Mouse (Mus musculus) ES-E14 (cell line): ENCODE measurements around the gene Vcp. TPM values are rescaled to one million over a fixed set of nuclear protein-coding genes. Genes with fewer than 3 reads are reported as not detected.

Experiments used
- DNase-seq: peaks from one replicate; pipeline ENCODE4 v3.0.0-alpha.2; 2013; ENCODE audit warnings: low read depth, low spot score
- H3K27ac ChIP-seq: 2 replicates; pipeline ENCODE4 v1.5.1; 2012; ENCODE audit warnings: low read depth, mild to moderate bottlenecking, low read length, moderate library complexity, mixed read lengths; ENCODE audit not compliant: poor library complexity, insufficient read depth, severe bottlenecking
- H3K36me3 ChIP-seq: 2 replicates; pipeline ENCODE4 v1.6.1; 2012; ENCODE audit warnings: mild to moderate bottlenecking, low read length, moderate library complexity, mixed read lengths; ENCODE audit not compliant: control insufficient read depth, poor library complexity, insufficient read depth, severe bottlenecking
- H3K4me1 ChIP-seq, 2 experiments: fragments of 150-350 bp in 1 of 2; sonication (generic) in 1 of 2; 2 replicates each; pipeline ENCODE4 v1.6.1; 2012; ENCODE audit warnings: low read length in 2 of 2, mild to moderate bottlenecking in 1 of 2, mixed read lengths in 1 of 2; ENCODE audit not compliant: control insufficient read depth in 2 of 2, insufficient read depth in 2 of 2, poor library complexity in 1 of 2
- H3K4me3 ChIP-seq, 2 experiments: fragments of 150-350 bp in 1 of 2; sonication (generic) in 1 of 2; 2 replicates each; pipeline ENCODE4 v1.5.1; 2012; ENCODE audit warnings: low read length in 2 of 2, low read depth in 1 of 2, mild to moderate bottlenecking in 1 of 2, mixed read lengths in 1 of 2; ENCODE audit not compliant: insufficient read depth in 1 of 2, poor library complexity in 1 of 2, severe bottlenecking in 1 of 2
- H3K9ac ChIP-seq: 2 replicates; pipeline ENCODE4 v1.6.1; 2012; ENCODE audit warnings: low read depth, mild to moderate bottlenecking, low read length, mixed read lengths; ENCODE audit not compliant: poor library complexity, insufficient read depth, severe bottlenecking
- H3K9me3 ChIP-seq: fragments of 150-350 bp; sonication (generic); 2 replicates; pipeline ENCODE4 v1.6.1; 2012; ENCODE audit warnings: low read depth, mild to moderate bottlenecking, low read length; ENCODE audit not compliant: control insufficient read depth, insufficient read depth
- CHD2 ChIP-seq: IDR thresholded peaks from 2 replicates; pipeline ENCODE4 v1.6.1; 2014; ENCODE audit warnings: mild to moderate bottlenecking, low read depth, low read length, inconsistent platforms
- HCFC1 ChIP-seq: IDR thresholded peaks from 2 replicates; pipeline ENCODE4 v1.6.1; 2012; ENCODE audit warnings: low read length, inconsistent platforms, borderline replicate concordance; ENCODE audit not compliant: insufficient read depth
- MAFK ChIP-seq: IDR thresholded peaks from 2 replicates; pipeline ENCODE4 v1.6.1; 2014; ENCODE audit warnings: mild to moderate bottlenecking, low read depth, low read length, inconsistent platforms; ENCODE audit not compliant: insufficient read depth
- ZC3H11A ChIP-seq: IDR thresholded peaks from 2 replicates; pipeline ENCODE4 v1.6.1; 2012; ENCODE audit warnings: low read depth, mild to moderate bottlenecking, inconsistent platforms, low read length, borderline replicate concordance
- ZNF384 ChIP-seq: IDR thresholded peaks from 2 replicates; pipeline ENCODE4 v1.6.1; 2012; ENCODE audit warnings: low read depth, low read length, inconsistent platforms
- in situ Hi-C, 2 experiments: fragments of 600-800 bp; cut with MboI; formaldehyde crosslinking; loops; one replicate each; pipeline ENCODE4 v1.15.1; 2025; ENCODE audit warnings: low sequenced_read_pairs in 2 of 2, inconsistent platforms in 1 of 2; ENCODE audit not compliant: unreplicated experiment in 2 of 2
- total RNA-seq: library from RNA; depleted of rRNA; stranded (reverse); fragments of 300-350 nt; gene quantifications from 2 replicates; pipeline ENCODE4 v1.2.3, GENCODE M21; 2012

The Vcp gene
- total RNA-seq, 1 experiment, result 267 TPM

DNA sequence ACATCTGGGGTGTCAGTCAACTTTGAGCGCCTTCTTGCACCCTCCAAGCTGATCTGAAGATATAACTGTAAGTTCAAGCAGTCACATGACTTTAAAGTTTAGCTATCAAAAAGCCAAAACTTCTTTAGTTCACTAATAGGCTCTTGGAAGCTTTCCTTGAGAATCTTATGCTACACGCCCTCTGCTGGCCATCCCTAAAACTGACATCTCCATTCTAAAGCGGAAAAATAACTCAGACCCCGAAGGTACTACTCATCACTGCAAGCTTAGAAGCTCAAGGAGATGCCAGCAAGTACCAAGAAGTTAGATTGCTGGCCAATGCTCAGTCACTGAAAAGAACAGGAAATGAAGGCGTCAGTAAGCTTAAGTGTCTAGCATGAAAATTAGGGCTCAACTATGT lies 54.4 kb downstream of the Vcp start:
- H3K36me3 ChIP-seq, result no peaks in the 10 kb centered on the region
- H3K4me3 ChIP-seq, result no peak overlapping the region
- peak; percentile 65 for DNase-seq
- TF ChIP-seq ZC3H11A (0 out of 2 replicates have a peak, but pooled peaks have one; percentile 26), MAFK (no peak)
- no peak overlapping the region for H3K27ac ChIP-seq
- in situ Hi-C loops, result no loop called here
- H3K4me1 ChIP-seq, result peaks cover 0 to 2% of the 10 kb centered on the region in 2 experiments; a peak in 1 of 4 replicates
- no peaks in the 10 kb centered on the region for H3K9me3 ChIP-seq
- no peak overlapping the region for H3K9ac ChIP-seq

DNA sequence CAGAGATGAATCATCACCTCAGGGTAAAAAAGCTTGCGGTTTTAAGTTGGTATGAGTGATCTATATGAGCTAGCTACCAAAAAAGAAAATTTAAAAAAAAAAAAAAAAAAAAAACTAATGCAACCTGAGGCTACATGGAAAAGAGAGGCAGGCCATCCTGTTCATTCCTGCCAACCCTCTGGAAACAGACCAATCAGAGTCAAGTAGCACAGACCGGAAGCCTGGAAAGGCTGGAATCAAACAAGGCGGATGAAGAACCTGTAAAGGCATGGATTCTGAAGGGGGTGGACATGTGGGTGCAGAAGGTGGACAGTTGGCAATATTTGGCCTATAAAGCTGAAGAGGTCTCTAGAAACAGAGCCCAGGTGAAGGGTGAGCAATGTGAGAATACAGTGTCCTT lies 54.9 kb downstream of the Vcp start:
- no peak overlapping the region for H3K9ac ChIP-seq
- in situ Hi-C loops, result no loop called here
- no peaks in the 10 kb centered on the region for H3K9me3 ChIP-seq
- H3K4me3 ChIP-seq, result no peak overlapping the region
- DNase-seq, result no peak
- H3K27ac ChIP-seq, result no peak overlapping the region
- TF ChIP-seq ZC3H11A, result no peak
- TF ChIP-seq MAFK, result no peak
- TF ChIP-seq CHD2, result no peak
- TF ChIP-seq ZNF384, result no peak
- TF ChIP-seq HCFC1, result no peak
- H3K4me1 ChIP-seq, result peaks cover 0 to 2% of the 10 kb centered on the region in 2 experiments; a peak in 1 of 4 replicates
- no peaks in the 10 kb centered on the region for H3K36me3 ChIP-seq

DNA sequence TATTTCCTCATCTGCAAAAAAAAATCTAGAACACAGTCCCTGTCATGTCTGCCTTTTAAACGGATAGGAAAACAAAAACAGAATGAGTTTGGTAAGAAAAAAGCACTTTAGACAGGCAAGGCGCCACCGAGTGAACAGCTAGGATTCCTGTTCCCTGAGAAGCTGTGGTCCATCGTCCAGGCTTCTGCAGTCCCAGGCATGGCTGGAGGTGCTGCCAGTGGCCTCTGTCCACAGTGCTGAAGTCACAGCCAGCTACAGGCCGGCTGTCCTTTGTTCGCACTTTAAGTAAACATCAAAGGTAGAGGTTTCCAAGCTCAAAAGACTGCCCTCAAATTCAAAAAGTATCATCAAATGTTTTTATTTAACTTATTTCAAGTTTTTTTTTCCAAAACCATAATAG lies 55.3 kb downstream of the Vcp start:
- no peak for TF ChIP-seq MAFK
- no peak for TF ChIP-seq ZNF384
- TF ChIP-seq HCFC1, result no peak
- no peak for TF ChIP-seq ZC3H11A
- no peak for TF ChIP-seq CHD2
- Histone ChIP-seq H3K27ac (no peak overlapping the region), H3K36me3 (no peaks in the 10 kb centered on the region), H3K9ac (no peak overlapping the region), H3K9me3 (no peaks in the 10 kb centered on the region), H3K4me1 (0 out of 4 replicates have a peak, but pooled peaks cover 0 to 2% of the 10 kb centered on the region in 2 experiments), H3K4me3 (no peak overlapping the region)
- in situ Hi-C loops, result no loop called here
- no peak for DNase-seq

DNA sequence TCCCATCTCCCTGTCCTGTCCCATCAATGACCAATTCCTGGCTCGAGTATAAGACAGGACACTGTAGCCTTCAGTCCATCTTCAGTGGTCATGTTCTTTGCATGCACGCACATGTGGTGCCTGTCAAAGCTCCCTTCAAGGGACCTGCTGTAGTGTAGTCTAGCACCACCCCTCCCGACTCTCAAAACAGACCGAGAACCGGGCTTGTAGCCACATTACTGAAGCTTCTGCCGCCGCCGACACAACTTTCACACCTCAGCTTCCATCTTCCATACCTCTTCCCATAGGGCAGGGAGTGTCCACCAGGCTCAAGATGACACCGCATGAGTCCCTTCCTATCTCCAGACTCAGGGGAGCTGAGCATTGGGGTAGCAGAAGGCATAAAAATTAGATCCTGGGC lies 56.1 kb downstream of the Vcp start:
- Histone ChIP-seq H3K9me3 (no peaks in the 10 kb centered on the region), H3K36me3 (no peaks in the 10 kb centered on the region), H3K27ac (no peak overlapping the region), H3K4me3 (no peak overlapping the region), H3K4me1 (0 out of 4 replicates have a peak, but pooled peaks cover 0 to 1% of the 10 kb centered on the region in 2 experiments), H3K9ac (no peak overlapping the region)
- DNase-seq, result no peak
- TF ChIP-seq MAFK (no peak), HCFC1 (no peak), ZNF384 (no peak), ZC3H11A (no peak), CHD2 (no peak)
- in situ Hi-C loops, result no loop called here

DNA sequence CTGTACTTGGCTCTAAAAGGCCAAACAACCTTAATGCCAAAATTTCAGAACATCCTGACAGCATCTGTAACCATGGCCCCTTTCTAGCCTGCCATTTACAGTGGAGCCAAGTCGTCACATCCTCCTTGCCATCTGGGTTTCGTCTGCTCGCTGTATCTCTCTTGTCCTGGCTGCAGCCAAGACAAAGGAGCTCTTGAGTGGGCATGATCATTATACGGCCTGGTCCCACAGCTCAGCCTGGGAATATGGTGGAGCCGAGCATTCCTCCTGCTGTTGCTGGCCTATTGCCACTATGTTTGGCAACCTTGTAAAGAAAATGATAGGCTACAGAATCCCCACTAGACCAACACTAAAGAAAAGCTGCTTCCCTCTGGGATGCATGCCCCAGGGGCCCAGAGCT lies 57.0 kb downstream of the Vcp start:
- DNase-seq, result no peak
- Histone ChIP-seq H3K4me1 (no peaks in the 10 kb centered on the region), H3K36me3 (no peaks in the 10 kb centered on the region), H3K4me3 (no peak overlapping the region), H3K27ac (no peak overlapping the region), H3K9me3 (no peaks in the 10 kb centered on the region), H3K9ac (no peak overlapping the region)
- in situ Hi-C loops, result no loop called here
- TF ChIP-seq HCFC1 (no peak), CHD2 (no peak), MAFK (no peak), ZNF384 (no peak), ZC3H11A (no peak)
